Mouse (Mus musculus): ENCODE measurements around the gene Zfp809.

The Zfp809 gene

DNA sequence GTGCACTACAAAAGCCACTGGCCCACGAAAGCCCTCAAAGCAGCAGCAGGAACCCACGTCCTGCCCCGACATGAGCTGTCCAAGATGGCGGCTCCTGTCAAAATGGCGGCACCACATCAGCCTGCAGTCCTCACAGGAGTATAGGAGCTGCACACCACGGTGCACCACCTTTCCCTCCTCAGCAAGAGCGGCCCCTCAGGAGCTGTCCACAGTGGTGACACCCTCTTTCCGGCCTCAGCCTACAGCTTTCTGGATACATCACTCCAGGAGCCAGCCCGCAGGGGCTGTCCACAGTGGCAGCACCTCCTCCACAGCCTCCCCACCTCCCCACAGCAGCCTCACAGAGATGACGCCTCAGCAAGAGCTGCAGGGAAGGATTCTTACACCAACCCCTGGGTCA is 37.1 kb downstream of the Zfp809 start:
- no peak for DNase-seq

- DNase-seq: no peak
Observed at GRCm38 (mm10) chr9:22268886-22269285, 43.4 kb downstream of the Zfp809 start.

GRCm38 (mm10) chr9:22278733-22279132 is 53.2 kb downstream of the Zfp809 start:
- no peak for DNase-seq
